Mouse (Mus musculus) hindbrain, embryonic 12.5 days (tissue): ENCODE data around the gene Eef2kmt. TPM values are rescaled to one million over a fixed set of nuclear protein-coding genes. Genes with fewer than 3 reads are reported as not detected.
A peak's percentile ranks its signal among the peaks of the same experiment; 100 is the strongest.

Experiments
- ATAC-seq: fragments of 200-750 bp; cut with Nextera tagmentation; 2 replicates; pipeline ENCODE4 v1.8.0; 2017; ENCODE audit warnings: moderate TSS enrichment; ENCODE audit not compliant: low FRiP score
- H3K27ac ChIP-seq: fragments of 300-500 bp; sonication (generic); 2 replicates; pipeline ENCODE4 v1.5.1; 2016; ENCODE audit warnings: mild to moderate bottlenecking
- H3K27me3 ChIP-seq: fragments of 300-500 bp; sonication (generic); 2 replicates; pipeline ENCODE4 v1.6.1; 2016; ENCODE audit warnings: mild to moderate bottlenecking
- H3K36me3 ChIP-seq: fragments of 300-500 bp; sonication (generic); 2 replicates; pipeline ENCODE4 v1.6.1; 2016; ENCODE audit warnings: mild to moderate bottlenecking
- H3K4me1 ChIP-seq: fragments of 300-500 bp; sonication (generic); 2 replicates; pipeline ENCODE4 v1.6.1; 2016
- H3K4me2 ChIP-seq: fragments of 300-500 bp; sonication (generic); replicated peaks from 2 replicates; pipeline ENCODE4 v1.6.1; 2016; ENCODE audit warnings: mild to moderate bottlenecking
- H3K4me3 ChIP-seq: fragments of 300-500 bp; sonication (generic); 2 replicates; pipeline ENCODE4 v1.5.1; 2016; ENCODE audit warnings: mild to moderate bottlenecking
- H3K9ac ChIP-seq: fragments of 300-500 bp; sonication (generic); 2 replicates; pipeline ENCODE4 v1.6.1; 2016; ENCODE audit warnings: mild to moderate bottlenecking, moderate library complexity
- H3K9me3 ChIP-seq: fragments of 300-500 bp; sonication (generic); replicated peaks from 2 replicates; pipeline ENCODE4 v1.6.1; 2016; ENCODE audit warnings: mild to moderate bottlenecking
- WGBS: fragments of 180-500 bp; shearing (Covaris S2); methylation state at CpG from one replicate; pipeline ENCODE4 v1.1.7; 2016; 5-methylcytosine and 5-hydroxymethylcytosine counted together
- polyA plus RNA-seq: library from polyadenylated mRNA; unstranded; fragments of >200 nt; fragmentation: Nextera tagmentation; extraction: Ambion mirVana; gene quantifications from 2 replicates; pipeline ENCODE4 v1.2.1, GENCODE M21; 2016

Gene Eef2kmt
- polyA plus RNA-seq, 1 experiment from 2014 or later = 11.6 TPM

DNA sequence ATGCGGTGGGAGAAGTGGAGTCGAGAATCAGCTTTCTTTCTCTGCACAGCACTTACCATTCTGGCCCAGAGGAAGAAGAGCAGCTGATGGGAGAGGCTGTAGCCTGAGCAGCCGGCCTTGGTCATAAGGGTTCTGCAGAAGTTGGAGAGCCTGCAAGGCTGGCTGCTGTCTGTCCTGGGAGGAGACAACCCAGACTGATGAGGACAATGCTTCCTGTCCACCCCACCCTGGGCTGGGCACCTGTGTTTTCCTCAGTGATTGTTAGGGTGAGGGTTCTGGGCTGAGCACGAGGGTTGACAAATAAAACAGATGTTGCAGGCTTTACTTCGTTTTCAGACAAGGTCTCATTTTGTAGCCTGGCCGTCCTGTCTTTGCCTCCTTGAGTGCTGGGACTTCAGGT, 39.1 kb downstream of the Eef2kmt start:
- H3K4me2 ChIP-seq = no peak overlapping the region
- no peaks in the 10 kb centered on the region for H3K9me3 ChIP-seq
- no peaks in the 10 kb centered on the region for H3K36me3 ChIP-seq
- peaks cover 7% of the 10 kb centered on the region; the same call in 1 of the 2 replicates for H3K27me3 ChIP-seq
- no peak overlapping the region for H3K9ac ChIP-seq
- WGBS = 76% methylated on average over 6 of the region's 6 CpGs
- no peak overlapping the region for H3K4me3 ChIP-seq
- ATAC-seq = no peak
- no peak overlapping the region for H3K27ac ChIP-seq
- no peaks in the 10 kb centered on the region for H3K4me1 ChIP-seq

DNA sequence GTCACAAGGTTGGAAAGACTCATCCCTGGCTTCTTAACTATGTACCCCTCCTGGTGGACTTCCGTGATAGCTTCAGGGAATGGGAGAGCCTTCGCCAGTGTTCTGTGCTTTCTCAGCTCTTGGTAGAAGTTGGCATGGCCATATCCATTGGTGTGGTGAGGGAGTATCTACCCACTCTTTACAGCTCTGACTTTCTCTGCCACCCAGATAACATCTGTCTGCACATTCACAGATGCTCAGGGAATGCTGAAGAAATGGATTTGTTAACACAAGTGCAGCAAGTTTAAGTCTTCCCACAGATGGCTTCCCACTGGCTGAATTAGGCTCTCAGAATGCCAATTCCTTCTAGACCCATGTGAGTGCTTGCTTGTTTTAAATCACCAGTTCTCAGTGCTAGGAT, 41.7 kb downstream of the Eef2kmt start:
- H3K4me2 ChIP-seq = no peak overlapping the region
- H3K4me1 ChIP-seq = no peaks in the 10 kb centered on the region
- no peak overlapping the region for H3K9ac ChIP-seq
- H3K9me3 ChIP-seq = no peaks in the 10 kb centered on the region
- 87% methylated on average over 2 of the region's 2 CpGs for WGBS
- no peak for ATAC-seq
- H3K27ac ChIP-seq = no peak overlapping the region
- H3K36me3 ChIP-seq = no peaks in the 10 kb centered on the region
- peaks cover 11% of the 10 kb centered on the region; the same call in 1 of the 2 replicates for H3K27me3 ChIP-seq
- H3K4me3 ChIP-seq = no peak overlapping the region

DNA sequence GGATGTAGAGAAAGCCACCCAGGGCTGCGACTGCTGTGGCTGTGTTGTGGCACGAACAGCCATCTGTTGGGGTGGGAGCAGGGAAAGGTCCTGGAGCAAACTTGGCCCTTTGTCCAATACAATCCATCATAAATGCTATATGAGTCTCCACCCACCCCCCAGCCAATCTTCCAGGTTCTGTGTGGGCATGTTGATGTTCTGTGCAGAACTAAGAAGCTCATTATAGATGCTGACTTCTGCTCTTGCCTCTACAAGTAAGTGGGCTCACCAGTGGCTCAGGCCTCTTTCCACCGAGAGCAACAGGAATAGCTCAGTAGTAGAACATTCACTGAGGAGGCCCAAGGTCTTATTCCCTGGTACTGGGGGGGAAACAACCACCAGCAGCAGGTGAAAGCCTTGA, 43.6 kb downstream of the Eef2kmt start:
- Histone ChIP-seq H3K27me3 (peaks cover 8% of the 10 kb centered on the region; the same call in 1 of the 2 replicates), H3K4me3 (no peak overlapping the region), H3K27ac (no peak overlapping the region), H3K9me3 (no peaks in the 10 kb centered on the region), H3K9ac (no peak overlapping the region), H3K36me3 (no peaks in the 10 kb centered on the region), H3K4me2 (no peak overlapping the region), H3K4me1 (no peaks in the 10 kb centered on the region)
- WGBS = 83% methylated on average over 3 of the region's 3 CpGs
- ATAC-seq = no peak

DNA sequence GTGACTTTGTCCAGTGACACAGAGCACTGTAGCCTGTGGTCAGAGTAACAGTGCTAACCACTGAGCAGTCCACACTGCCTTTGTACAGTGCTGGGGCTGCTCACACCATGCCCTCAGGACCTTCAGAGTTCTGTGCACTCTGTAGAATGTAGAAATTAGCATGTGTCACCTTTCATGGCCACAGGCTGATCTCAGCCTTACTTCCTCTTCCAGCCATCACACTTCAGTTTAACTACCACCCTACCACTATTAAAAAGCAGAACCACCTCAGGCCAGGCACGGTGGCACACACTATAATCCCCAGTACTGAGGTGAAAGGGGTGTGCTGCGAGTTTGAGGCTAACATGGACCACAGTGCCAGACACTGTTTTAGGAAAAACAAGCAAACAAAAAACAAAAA, 45.4 kb downstream of the Eef2kmt start:
- peaks cover 9% of the 10 kb centered on the region; the same call in 1 of the 2 replicates for H3K27me3 ChIP-seq
- no peaks in the 10 kb centered on the region for H3K36me3 ChIP-seq
- no peaks in the 10 kb centered on the region for H3K4me1 ChIP-seq
- H3K4me2 ChIP-seq = no peak overlapping the region
- H3K27ac ChIP-seq = no peak overlapping the region
- H3K9me3 ChIP-seq = no peaks in the 10 kb centered on the region
- no peak overlapping the region for H3K4me3 ChIP-seq
- no peak for ATAC-seq
- WGBS = 79% methylated on average over 2 of the region's 2 CpGs
- H3K9ac ChIP-seq = no peak overlapping the region

DNA sequence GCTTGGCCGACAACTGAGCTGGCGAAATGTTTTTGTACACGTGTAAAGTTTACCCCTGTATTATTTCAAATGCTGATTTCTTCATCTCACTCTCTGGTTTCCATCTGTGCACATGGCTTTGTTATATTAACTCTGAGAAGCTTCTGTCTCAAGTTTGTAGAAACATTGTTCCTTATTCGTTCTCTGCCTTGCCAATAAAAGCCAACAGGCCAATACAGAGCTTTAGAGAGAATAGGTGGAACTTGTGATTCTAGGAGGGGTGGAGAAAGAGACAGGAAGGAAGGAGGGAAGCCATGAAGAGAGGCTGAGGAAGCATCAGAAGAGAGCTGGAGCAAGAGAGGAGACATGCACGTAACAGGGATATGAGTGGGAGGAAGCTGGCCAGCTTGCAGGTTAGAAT, 49.7 kb downstream of the Eef2kmt start:
- H3K4me1 ChIP-seq = peaks cover 7% of the 10 kb centered on the region
- H3K27ac ChIP-seq = no peak overlapping the region
- H3K4me2 ChIP-seq = no peak overlapping the region
- 81% methylated on average over 5 of the region's 5 CpGs for WGBS
- peaks cover 11% of the 10 kb centered on the region; the same call in 1 of the 2 replicates for H3K27me3 ChIP-seq
- H3K9me3 ChIP-seq = no peaks in the 10 kb centered on the region
- no peak overlapping the region for H3K9ac ChIP-seq
- no peaks in the 10 kb centered on the region for H3K36me3 ChIP-seq
- no peak overlapping the region for H3K4me3 ChIP-seq
- no peak for ATAC-seq

DNA sequence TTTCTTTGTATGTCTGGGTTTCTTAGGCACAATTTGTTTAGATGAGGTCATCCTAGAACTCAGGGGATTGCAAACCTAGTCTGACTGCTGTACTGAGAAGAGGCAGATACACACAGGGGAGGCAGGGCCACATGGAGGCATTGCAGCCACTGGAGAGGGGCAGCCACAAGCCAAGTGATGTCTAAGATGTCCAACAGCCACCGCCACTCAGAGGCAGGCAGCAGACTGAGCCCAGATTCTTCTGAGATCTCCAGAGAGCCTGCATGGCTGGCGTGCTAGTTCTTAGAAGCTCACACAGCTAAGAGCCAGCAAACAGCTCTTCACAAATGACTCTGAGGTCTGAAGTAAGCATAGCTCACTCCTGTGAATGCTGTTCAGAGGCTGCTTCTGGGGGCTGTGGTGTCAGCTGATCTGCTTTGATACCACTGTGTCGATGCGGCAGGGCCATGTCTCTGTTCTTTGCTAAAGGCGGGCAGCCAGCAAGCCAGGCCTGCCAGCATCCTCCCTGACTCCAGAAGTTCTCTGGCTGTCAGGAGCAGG, 50.3 kb downstream of the Eef2kmt start:
- H3K4me1 ChIP-seq = peaks cover 7% of the 10 kb centered on the region
- H3K4me2 ChIP-seq = no peak overlapping the region
- no peaks in the 10 kb centered on the region for H3K9me3 ChIP-seq
- no peak overlapping the region for H3K27ac ChIP-seq
- no peak for ATAC-seq
- peaks cover 8% of the 10 kb centered on the region; the same call in 1 of the 2 replicates for H3K27me3 ChIP-seq
- H3K4me3 ChIP-seq = no peak overlapping the region
- WGBS = 92% methylated on average over 5 of the region's 5 CpGs
- H3K36me3 ChIP-seq = no peaks in the 10 kb centered on the region
- H3K9ac ChIP-seq = no peak overlapping the region

DNA sequence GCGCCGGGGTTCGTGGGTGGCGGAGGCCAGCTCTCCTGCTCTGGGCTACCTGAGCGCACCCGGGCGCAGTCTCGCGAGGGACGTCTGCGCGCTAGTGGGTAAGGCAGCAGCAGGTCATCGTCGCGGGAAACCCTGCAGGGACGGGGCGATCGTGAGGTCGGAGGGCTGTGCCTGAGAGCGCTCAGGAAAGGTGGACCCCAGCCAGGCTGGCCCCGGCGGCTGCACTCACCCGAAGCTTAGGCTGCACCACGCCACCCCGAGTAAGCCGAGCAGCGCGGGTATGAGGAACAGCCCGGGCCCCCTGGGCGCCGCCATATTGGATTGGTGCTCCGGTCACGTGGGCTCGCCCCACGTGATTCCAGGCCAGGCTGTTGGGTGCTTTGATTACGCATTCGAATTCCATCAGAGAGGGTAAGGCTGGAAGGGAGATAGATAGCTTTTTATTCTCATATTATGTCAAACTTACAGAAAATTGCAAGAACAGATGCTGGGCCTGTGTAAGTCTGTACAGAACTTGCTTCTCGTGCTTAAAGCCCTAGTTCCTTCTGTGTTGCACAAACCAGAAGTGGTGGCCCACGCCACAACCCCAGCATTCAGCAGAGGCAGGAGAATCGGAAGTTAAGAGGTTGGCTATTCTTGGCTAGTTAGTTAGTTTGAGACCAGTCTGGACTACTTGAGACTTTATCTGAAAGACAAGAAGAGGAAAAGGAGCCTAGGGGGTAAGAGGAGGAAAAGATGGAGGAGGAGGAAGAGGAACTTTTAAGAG, 51.9 kb downstream of the Eef2kmt start, which contains the start of gene Nagpa:
Nagpa (minus strand) TSS at position 345 of the 766 bp plus-strand sequence.
- 4% methylated on average over 40 of the region's 40 CpGs for WGBS
- peaks cover 8% of the 10 kb centered on the region; the same call in 1 of the 2 replicates for H3K27me3 ChIP-seq
- peak within 1 kb of the TSS; percentile 69 for H3K9ac ChIP-seq
- peaks cover 8% of the 10 kb centered on the region; the same call in 1 of the 2 replicates for H3K36me3 ChIP-seq
- ATAC-seq = peak; percentile 91
- H3K4me3 ChIP-seq = peak within 1 kb of the TSS; percentile 83
- H3K4me1 ChIP-seq = peaks cover 7% of the 10 kb centered on the region
- H3K9me3 ChIP-seq = no peaks in the 10 kb centered on the region
- peak within 1 kb of the TSS; percentile 99 for H3K4me2 ChIP-seq
- H3K27ac ChIP-seq = peak within 1 kb of the TSS; percentile 30; the same call in 1 of the 2 replicates

DNA sequence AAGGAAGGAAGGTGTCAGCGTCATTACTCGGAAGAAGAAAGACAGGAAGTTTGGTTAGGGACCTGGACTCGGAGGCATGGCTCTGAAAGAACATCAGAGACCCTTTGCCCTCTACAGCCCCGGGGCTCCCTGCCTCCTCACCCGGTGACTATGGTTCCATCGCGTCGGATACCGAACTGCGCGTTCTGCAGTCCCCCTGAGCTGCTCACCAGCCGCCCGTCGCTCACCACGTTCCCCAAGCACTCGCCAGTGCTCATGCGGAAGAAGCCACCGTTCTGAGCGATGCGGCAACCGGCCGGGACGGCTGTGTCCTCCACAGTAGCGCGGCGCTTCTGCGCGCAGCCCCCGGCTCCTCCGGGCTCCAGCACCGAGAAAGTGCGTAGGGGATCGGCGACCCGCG, 52.6 kb downstream of the Eef2kmt start:
- H3K9me3 ChIP-seq = no peaks in the 10 kb centered on the region
- H3K27ac ChIP-seq = no peak overlapping the region
- H3K9ac ChIP-seq = peak overlapping the region; percentile 69
- H3K4me2 ChIP-seq = peak overlapping the region; percentile 99
- peak overlapping the region; percentile 83 for H3K4me3 ChIP-seq
- peaks cover 8% of the 10 kb centered on the region; the same call in 1 of the 2 replicates for H3K36me3 ChIP-seq
- peak; percentile 66 for ATAC-seq
- H3K4me1 ChIP-seq = peaks cover 7% of the 10 kb centered on the region
- peaks cover 8% of the 10 kb centered on the region; the same call in 1 of the 2 replicates for H3K27me3 ChIP-seq
- 2% methylated on average over 36 of the region's 36 CpGs for WGBS

DNA sequence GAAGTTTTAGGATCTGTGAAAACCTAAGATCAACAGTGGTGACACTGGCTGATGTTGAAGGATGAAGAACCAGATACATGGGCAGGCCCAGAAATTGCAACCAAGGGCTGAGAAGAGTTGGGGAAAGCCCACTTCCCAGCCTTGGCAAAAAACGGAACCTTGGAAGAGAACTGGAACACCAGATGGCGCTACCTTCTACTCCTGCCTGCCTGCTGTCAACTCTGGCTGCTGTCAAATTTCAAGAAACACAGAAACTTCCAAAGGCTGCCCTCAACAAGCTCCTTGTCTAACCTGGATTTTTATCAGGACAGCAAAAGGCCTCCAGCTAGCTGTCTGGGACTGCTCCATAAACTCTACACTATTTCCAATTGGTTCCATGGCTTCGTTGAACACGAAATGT, 53.1 kb downstream of the Eef2kmt start:
- H3K4me2 ChIP-seq = peak overlapping the region; percentile 99
- 14% methylated on average over 4 of the region's 4 CpGs for WGBS
- H3K27ac ChIP-seq = no peak overlapping the region
- H3K9ac ChIP-seq = no peak overlapping the region
- peaks cover 9% of the 10 kb centered on the region; the same call in 1 of the 2 replicates for H3K36me3 ChIP-seq
- H3K27me3 ChIP-seq = peaks cover 8% of the 10 kb centered on the region; the same call in 1 of the 2 replicates
- peak overlapping the region; percentile 83 for H3K4me3 ChIP-seq
- H3K9me3 ChIP-seq = no peaks in the 10 kb centered on the region
- no peak for ATAC-seq
- H3K4me1 ChIP-seq = peaks cover 7% of the 10 kb centered on the region

DNA sequence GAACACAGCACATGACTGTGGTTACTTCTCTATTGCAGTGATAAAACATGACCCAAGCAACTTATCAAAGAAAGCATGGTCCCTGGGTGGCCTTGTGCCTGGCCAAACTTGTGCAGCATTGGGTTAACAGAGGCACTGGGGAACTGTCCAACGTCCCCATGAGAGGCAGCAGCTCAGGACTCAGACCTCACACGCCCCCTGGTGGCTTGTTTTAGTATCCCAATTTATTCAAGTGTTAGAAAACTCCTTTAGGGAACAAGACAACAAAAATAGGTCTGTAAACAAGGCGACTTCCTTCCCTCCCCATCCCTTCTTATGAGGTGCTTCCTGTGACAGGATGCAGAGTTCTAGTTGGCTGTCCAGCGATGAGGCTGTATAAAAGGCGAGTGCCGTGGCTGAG, 60.7 kb downstream of the Eef2kmt start:
- no peak for ATAC-seq
- Histone ChIP-seq H3K4me2 (no peak overlapping the region), H3K9me3 (no peaks in the 10 kb centered on the region), H3K4me1 (no peaks in the 10 kb centered on the region), H3K4me3 (no peak overlapping the region), H3K36me3 (peaks cover 11% of the 10 kb centered on the region; the same call in 1 of the 2 replicates), H3K27me3 (no peaks in the 10 kb centered on the region; the same call in 1 of the 2 replicates), H3K27ac (no peak overlapping the region), H3K9ac (no peak overlapping the region)
- 29% methylated on average over 6 of the region's 6 CpGs for WGBS
